Comparison of ENCODE assay signal across 13 mouse cellular contexts in genomic region chr10:3829472-3829871, GRCm38 (mm10).
DNase-seq lines count a peak whose midpoint lies in the region; ATAC-seq lines count a peak whose summit lies in the region.
"Had no signal": no experiment of that assay in that cellular context is flagged by ENCODE, and none has a peak within 500 bp of the region (broad histone marks: within the 10 kb centered on the region; RNA-seq: fewer than 3 reads in every experiment).

No protein-coding gene starts in this region.

- WGBS in limb, embryonic 13.5 days, result 9% methylated on average over 5 of the region's 5 CpGs
- WGBS in limb, embryonic 10.5 days, result 24% methylated on average over 5 of the region's 5 CpGs

- 0 out of 2 replicates have a peak, but pooled peaks cover 2% of the 10 kb centered on the region for H3K9me3 ChIP-seq in limb, embryonic 13.5 days
- no peaks in the 10 kb centered on the region for H3K9me3 ChIP-seq in limb, embryonic 10.5 days (replicated peaks)
- H3K9me3 ChIP-seq: forebrain, embryonic 13.5 days; hindbrain, embryonic 10.5 days had no signal

- H3K27ac ChIP-seq in limb, embryonic 13.5 days, result no peak overlapping the region
- H3K27ac ChIP-seq in limb, embryonic 10.5 days, result no peak overlapping the region
- H3K27ac ChIP-seq: forebrain, embryonic 13.5 days; hindbrain, embryonic 10.5 days; liver, embryonic 14.5 days had no signal

- DNase-seq in embryo, embryonic 10.5 days (ENCODE audit: low spot score), result peak; percentile 33
- DNase-seq in embryo, embryonic 9.5 days (ENCODE audit: extremely low spot score), result no peak
- no peak for DNase-seq in limb, embryonic 10.5 days (ENCODE audit: low spot score)
- peak; percentile 63 for DNase-seq in gastrocnemius, adult 18-20 months (ENCODE audit: low spot score)
- DNase-seq in skeletal muscle tissue, adult 2 months (ENCODE audit: low read depth, low spot score), result peak; percentile 35
- DNase-seq in lung, adult 18-20 months, result no peak
- DNase-seq in adrenal gland, adult (ENCODE audit: inconsistent age in 2 of 2, low spot score in 1 of 2), result no peak
- DNase-seq: lung, postnatal 10 days had no signal

- H3K27me3 ChIP-seq in limb, embryonic 13.5 days, result no peaks in the 10 kb centered on the region
- H3K27me3 ChIP-seq in limb, embryonic 10.5 days (ENCODE audit: low read depth, poor library complexity, severe bottlenecking), result peaks cover 21% of the 10 kb centered on the region; the same call in 1 of the 2 replicates
- H3K27me3 ChIP-seq: forebrain, embryonic 13.5 days had no signal

- H3K4me3 ChIP-seq in limb, embryonic 13.5 days, result no peak overlapping the region
- H3K4me3 ChIP-seq in limb, embryonic 10.5 days, result no peak overlapping the region
- H3K4me3 ChIP-seq: forebrain, embryonic 13.5 days; hindbrain, embryonic 10.5 days had no signal

- ATAC-seq in limb, embryonic 13.5 days (ENCODE audit: low FRiP score, low read depth), result peak; percentile 83
- ATAC-seq: activated CD4-positive, CD25-positive, alpha-beta regulatory T cell, adult 4 months; forebrain, embryonic 13.5 days had no signal

- no peak overlapping the region; the same call in 1 of the 2 replicates for H3K9ac ChIP-seq in limb, embryonic 13.5 days
- H3K9ac ChIP-seq: forebrain, embryonic 13.5 days; liver, embryonic 14.5 days had no signal

- H3K36me3 ChIP-seq in limb, embryonic 13.5 days, result no peaks in the 10 kb centered on the region
- H3K36me3 ChIP-seq in limb, embryonic 10.5 days, result no peaks in the 10 kb centered on the region
- H3K36me3 ChIP-seq: hindbrain, embryonic 10.5 days had no signal

- peaks cover 49% of the 10 kb centered on the region for H3K4me1 ChIP-seq in limb, embryonic 13.5 days
- H3K4me1 ChIP-seq in limb, embryonic 10.5 days, result peaks cover 28% of the 10 kb centered on the region

- peak overlapping the region; percentile 14; the same call in 1 of the 2 replicates for H3K4me2 ChIP-seq in limb, embryonic 13.5 days (replicated peaks)
- H3K4me2 ChIP-seq: forebrain, embryonic 13.5 days had no signal

Comparison
In these comparisons a context has a peak if more than half of its experiments do, and no peak if none do; other contexts are left out.
1. DNase-seq: peak in embryo, embryonic 10.5 days (single experiment), gastrocnemius, adult 18-20 months (single experiment) and skeletal muscle tissue, adult 2 months (single experiment); none in embryo, embryonic 9.5 days (single experiment), limb, embryonic 10.5 days (single experiment), lung, adult 18-20 months (0 of 2) and adrenal gland, adult (0 of 2).